In genomic region chr9:75808179-75808578, GRCm38 (mm10) we compare ENCODE assay signal across 11 mouse cellular contexts. TPM values are rescaled to one million over a fixed set of nuclear protein-coding genes. Genes with fewer than 3 reads are reported as not detected.
DNase-seq lines count a peak whose midpoint lies in the region; ATAC-seq and TF ChIP-seq lines count a peak whose summit lies in the region.
"Not testable (repeated sequence)": the region's sequence is repeated elsewhere in the genome, so short reads cannot be mapped to it uniquely, and the experiment has no call there.
"Had no signal": no experiment of that assay in that cellular context is flagged by ENCODE, and none has a peak within 500 bp of the region (broad histone marks: within the 10 kb centered on the region; RNA-seq: fewer than 3 reads in every experiment).

No protein-coding gene starts in this region.

- H3K27me3 ChIP-seq in embryonic facial prominence, embryonic 12.5 days; forebrain, embryonic 15.5 days; hindbrain, embryonic 15.5 days; kidney, postnatal 0 days (ENCODE audit: insufficient read depth, low read length); liver, embryonic 11.5 days (replicated peaks; ENCODE audit: control insufficient read depth, insufficient read depth, low read length); midbrain, embryonic 12.5 days; neural tube, embryonic 11.5 days (ENCODE audit: control insufficient read depth, insufficient read depth, low read length); stomach, embryonic 16.5 days (ENCODE audit: control insufficient read depth, insufficient read depth, low read length): not testable (repeated sequence)

- DNase-seq in kidney, postnatal 0 days (ENCODE audit: low spot score); liver, embryonic 11.5 days (ENCODE audit: low spot score); neural tube, embryonic 11.5 days (ENCODE audit: low spot score): not testable (repeated sequence)

- not testable (repeated sequence) for H3K9ac ChIP-seq in embryonic facial prominence, embryonic 12.5 days; forebrain, embryonic 15.5 days (replicated peaks); hindbrain, embryonic 15.5 days; kidney, postnatal 0 days (ENCODE audit: low read depth, low read length); liver, embryonic 11.5 days (ENCODE audit: low read depth, low read length); midbrain, embryonic 12.5 days (replicated peaks); neural tube, embryonic 11.5 days (ENCODE audit: low read length); stomach, embryonic 16.5 days (ENCODE audit: low read length)

- TF ChIP-seq CTCF in kidney, postnatal 0 days (IDR thresholded peaks at IDR 0.05; ENCODE audit: low read depth), result not testable (repeated sequence)

- H3K4me1 ChIP-seq in embryonic facial prominence, embryonic 12.5 days; forebrain, embryonic 15.5 days; hindbrain, embryonic 15.5 days (replicated peaks); kidney, postnatal 0 days (replicated peaks; ENCODE audit: insufficient read depth, low read length); liver, embryonic 11.5 days (replicated peaks; ENCODE audit: control insufficient read depth, insufficient read depth, low read length); midbrain, embryonic 12.5 days; neural tube, embryonic 11.5 days (ENCODE audit: control insufficient read depth, insufficient read depth, low read length); stomach, embryonic 16.5 days (ENCODE audit: control insufficient read depth, insufficient read depth, low read length): not testable (repeated sequence)

- H3K4me3 ChIP-seq in embryonic facial prominence, embryonic 12.5 days; forebrain, embryonic 15.5 days; hindbrain, embryonic 15.5 days; kidney, postnatal 0 days (replicated peaks; ENCODE audit: low read depth, low read length); liver, embryonic 11.5 days (ENCODE audit: low read depth, low read length); midbrain, embryonic 12.5 days; neural tube, embryonic 11.5 days (ENCODE audit: low read depth, low read length); stomach, embryonic 16.5 days (replicated peaks; ENCODE audit: low read length): not testable (repeated sequence)

- WGBS in embryonic facial prominence, embryonic 12.5 days, result 92% methylated on average over 4 of the region's 4 CpGs
- 88% methylated on average over 4 of the region's 4 CpGs for WGBS in forebrain, embryonic 15.5 days
- WGBS in hindbrain, embryonic 15.5 days, result 96% methylated on average over 4 of the region's 4 CpGs
- WGBS in kidney, postnatal 0 days, result 96% methylated on average over 3 of the region's 4 CpGs
- WGBS in liver, embryonic 11.5 days, result 87% methylated on average over 2 of the region's 4 CpGs
- WGBS in midbrain, embryonic 12.5 days, result 82% methylated on average over 4 of the region's 4 CpGs
- 100% methylated on average over 2 of the region's 4 CpGs for WGBS in neural tube, embryonic 11.5 days
- 93% methylated on average over 3 of the region's 4 CpGs for WGBS in stomach, embryonic 16.5 days

- not testable (repeated sequence) for H3K9me3 ChIP-seq in embryonic facial prominence, embryonic 12.5 days; forebrain, embryonic 15.5 days; hindbrain, embryonic 15.5 days; kidney, postnatal 0 days (replicated peaks; ENCODE audit: low read length); liver, embryonic 11.5 days (ENCODE audit: control insufficient read depth, low read length); midbrain, embryonic 12.5 days; neural tube, embryonic 11.5 days (ENCODE audit: control insufficient read depth, low read length); stomach, embryonic 16.5 days (replicated peaks; ENCODE audit: control insufficient read depth, low read length)

- ATAC-seq in embryonic facial prominence, embryonic 12.5 days (ENCODE audit: insufficient number of reproducible peaks, insufficient read depth, low FRiP score, low TSS enrichment), result 0 out of 2 replicates have a peak, but pooled peaks have one; percentile 56
- ATAC-seq in forebrain, embryonic 15.5 days (replicated peaks), result 0 out of 2 replicates have a peak, but pooled peaks have one; percentile 53
- peak; percentile 77; the same call in 1 of the 2 replicates for ATAC-seq in hindbrain, embryonic 15.5 days (ENCODE audit: low FRiP score, low read depth)
- ATAC-seq in kidney, postnatal 0 days (replicated peaks; ENCODE audit: low FRiP score, low read depth), result peak; percentile 73; the same call in 1 of the 2 replicates
- ATAC-seq in liver, embryonic 11.5 days (replicated peaks; ENCODE audit: low FRiP score), result 0 out of 2 replicates have a peak, but pooled peaks have one; percentile 62
- ATAC-seq in midbrain, embryonic 12.5 days (ENCODE audit: low FRiP score, low read depth), result peak; percentile 85
- ATAC-seq in neural tube, embryonic 11.5 days (ENCODE audit: insufficient read depth, low FRiP score, low TSS enrichment), result 0 out of 2 replicates have a peak, but pooled peaks have one; percentile 67
- 0 out of 2 replicates have a peak, but pooled peaks have one; percentile 66 for ATAC-seq in stomach, embryonic 16.5 days (ENCODE audit: insufficient read depth, low FRiP score)

- H3K4me2 ChIP-seq in embryonic facial prominence, embryonic 12.5 days (replicated peaks); forebrain, embryonic 15.5 days (replicated peaks); hindbrain, embryonic 15.5 days; kidney, postnatal 0 days (ENCODE audit: low read length); liver, embryonic 11.5 days; midbrain, embryonic 12.5 days (replicated peaks); neural tube, embryonic 11.5 days (ENCODE audit: low read depth); stomach, embryonic 16.5 days (ENCODE audit: low read depth, low read length): not testable (repeated sequence)

- not testable (repeated sequence) for H3K36me3 ChIP-seq in embryonic facial prominence, embryonic 12.5 days; forebrain, embryonic 15.5 days; hindbrain, embryonic 15.5 days; kidney, postnatal 0 days (ENCODE audit: insufficient read depth, low read length); liver, embryonic 11.5 days (ENCODE audit: control insufficient read depth, insufficient read depth, low read length); midbrain, embryonic 12.5 days; neural tube, embryonic 11.5 days (ENCODE audit: control insufficient read depth, insufficient read depth, low read length); stomach, embryonic 16.5 days (ENCODE audit: control insufficient read depth, insufficient read depth, low read length)

- H3K27ac ChIP-seq in embryonic facial prominence, embryonic 12.5 days; forebrain, embryonic 15.5 days (replicated peaks); hindbrain, embryonic 15.5 days (replicated peaks); kidney, postnatal 0 days; liver, embryonic 11.5 days (ENCODE audit: low read depth, low read length); midbrain, embryonic 12.5 days (replicated peaks); neural tube, embryonic 11.5 days (ENCODE audit: low read depth, low read length); stomach, embryonic 16.5 days (ENCODE audit: low read length): not testable (repeated sequence)

RNA-seq across cellular contexts. Expression of gene Bmp5, which starts 33.0 kb away (rescaled TPM):
- polyA plus RNA-seq in embryonic facial prominence, embryonic 12.5 days (2016; fragmentation: Nextera tagmentation; extraction: Ambion mirVana), result 6.4 and 8.0 TPM in 2 replicates
- polyA plus RNA-seq in forebrain, embryonic 15.5 days (2015; fragmentation: Nextera tagmentation; extraction: Ambion mirVana), result 1.6 and 2.0 TPM in 2 replicates
- 2.6 and 3.9 TPM in 2 replicates for polyA plus RNA-seq in hindbrain, embryonic 15.5 days (2015; fragmentation: Nextera tagmentation; extraction: Ambion mirVana)
- polyA plus RNA-seq in kidney, postnatal 0 days (2015; fragmentation: Nextera tagmentation; extraction: Ambion mirVana), result 0.38 and 0.39 TPM in 2 replicates
- polyA plus RNA-seq in liver, embryonic 11.5 days (2014; fragmentation: Nextera tagmentation; extraction: Ambion mirVana), result 3.8 and 4.6 TPM in 2 replicates
- 3.5 and 4.0 TPM in 2 replicates for polyA plus RNA-seq in midbrain, embryonic 12.5 days (2016; fragmentation: Nextera tagmentation; extraction: Ambion mirVana)
- 6.5 and 8.7 TPM in 2 replicates for polyA plus RNA-seq in neural tube, embryonic 11.5 days (2014; fragmentation: Nextera tagmentation; extraction: Ambion mirVana)
- polyA plus RNA-seq in stomach, embryonic 16.5 days (2015; fragmentation: Nextera tagmentation; extraction: Ambion mirVana), result 5.9 and 6.9 TPM in 2 replicates
- polyA plus RNA-seq: CD4-positive, CD25-positive, alpha-beta regulatory T cell, adult 4 months; erythroblast, embryonic 14.5 days; G1E had no signal
